Mouse (Mus musculus) kidney, embryonic 16.5 days (tissue): ENCODE measurements at regions not wholly inside any gene's neighbourhood (a gene's known extent, or its start where the extent isn't known, plus 50 kb on each side); places are given as distances from the start of the nearest gene placed in this dataset.
"Not testable (repeated sequence)": the region's sequence is repeated elsewhere in the genome, so short reads cannot be mapped to it uniquely, and the experiment has no call there.

ENCODE experiments used
- ATAC-seq: fragments of 200-750 bp; cut with Nextera tagmentation; 2 replicates; pipeline ENCODE4 v1.8.0; 2017; ENCODE audit warnings: moderate TSS enrichment; ENCODE audit not compliant: low FRiP score, low TSS enrichment
- H3K27ac ChIP-seq: fragments of 300-500 bp; sonication (generic); 2 replicates; pipeline ENCODE4 v1.5.1; 2014; ENCODE audit warnings: low read length
- H3K27me3 ChIP-seq: fragments of 300-500 bp; sonication (generic); 2 replicates; pipeline ENCODE4 v1.6.1; 2014; ENCODE audit warnings: low read length, control low read depth, mixed read lengths; ENCODE audit not compliant: insufficient read depth
- H3K36me3 ChIP-seq: fragments of 300-500 bp; sonication (generic); 2 replicates; pipeline ENCODE4 v1.6.1; 2014; ENCODE audit warnings: low read length, control low read depth, mixed read lengths; ENCODE audit not compliant: insufficient read depth
- H3K4me1 ChIP-seq: fragments of 300-500 bp; sonication (generic); 2 replicates; pipeline ENCODE4 v1.6.1; 2014; ENCODE audit warnings: low read length, control low read depth, mixed read lengths; ENCODE audit not compliant: insufficient read depth
- H3K4me2 ChIP-seq: fragments of 300-500 bp; sonication (generic); replicated peaks from 2 replicates; pipeline ENCODE4 v1.6.1; 2014; ENCODE audit warnings: low read depth, low read length
- H3K4me3 ChIP-seq: fragments of 300-500 bp; sonication (generic); 2 replicates; pipeline ENCODE4 v1.5.1; 2014; ENCODE audit warnings: mild to moderate bottlenecking, low read length
- H3K9ac ChIP-seq: fragments of 300-500 bp; sonication (generic); replicated peaks from 2 replicates; pipeline ENCODE4 v1.6.1; 2014; ENCODE audit warnings: low read length
- H3K9me3 ChIP-seq: fragments of 300-500 bp; sonication (generic); 2 replicates; pipeline ENCODE4 v1.6.1; 2016; ENCODE audit warnings: low read length, control low read depth
- WGBS: fragments of 180-500 bp; shearing (Covaris S2); extraction: QIAGEN DNeasy Blood & Tissue Kit; methylation state at CpG from one replicate; pipeline ENCODE4 v1.1.7; 2014; 5-methylcytosine and 5-hydroxymethylcytosine counted together

DNA sequence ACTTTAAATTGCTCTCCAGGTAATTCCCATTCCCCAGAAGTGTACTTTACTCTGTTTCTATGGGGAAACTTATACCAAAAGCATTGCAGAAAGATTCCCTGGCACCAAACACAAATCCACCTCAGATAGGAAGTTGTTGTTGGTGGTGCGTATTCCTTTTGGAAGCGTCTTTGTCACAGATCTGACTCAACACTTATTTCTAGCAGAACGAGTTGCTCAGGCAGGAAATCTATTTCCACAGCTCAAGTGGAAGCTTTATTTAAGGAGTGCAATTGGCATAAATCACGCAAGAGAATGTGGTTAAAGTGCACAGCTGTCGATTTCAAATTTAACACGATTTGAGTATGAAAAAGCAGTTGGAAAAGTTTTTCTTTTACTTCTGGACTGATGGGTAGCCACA lies 436.9 kb upstream of the Ghitm start:
- Histone ChIP-seq H3K4me2 (no peak overlapping the region), H3K4me3 (no peak overlapping the region), H3K9ac (no peak overlapping the region), H3K9me3 (no peaks in the 10 kb centered on the region), H3K36me3 (no peaks in the 10 kb centered on the region), H3K27me3 (no peaks in the 10 kb centered on the region), H3K4me1 (no peaks in the 10 kb centered on the region), H3K27ac (no peak overlapping the region)
- ATAC-seq: no peak
- whole genome bisulfite sequencing: 61% methylated on average over 6 of the region's 6 CpGs

DNA sequence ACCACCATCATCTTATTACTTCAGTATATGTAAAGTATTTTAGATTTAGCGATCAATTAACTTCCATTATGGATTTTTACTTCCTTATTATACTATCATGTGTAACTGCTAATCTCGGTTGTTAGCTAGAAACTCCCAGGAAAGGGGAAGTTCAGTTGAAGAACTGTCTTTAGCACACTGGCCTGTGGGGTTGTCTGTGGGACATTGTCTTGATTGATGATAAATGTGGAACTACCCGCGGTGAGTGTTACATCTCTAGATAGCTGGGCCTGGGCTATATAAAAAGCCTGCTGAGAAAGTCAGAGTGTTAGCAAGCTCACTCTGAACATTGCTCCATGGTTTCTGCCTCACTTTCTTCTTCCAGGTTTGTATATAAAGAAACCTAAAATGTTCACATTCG lies 423.2 kb upstream of the Ghitm start:
- H3K36me3 ChIP-seq: no peaks in the 10 kb centered on the region
- no peaks in the 10 kb centered on the region for H3K9me3 ChIP-seq
- H3K27ac ChIP-seq: no peak overlapping the region
- no peaks in the 10 kb centered on the region for H3K27me3 ChIP-seq
- no peak overlapping the region for H3K9ac ChIP-seq
- no peaks in the 10 kb centered on the region for H3K4me1 ChIP-seq
- H3K4me2 ChIP-seq: no peak overlapping the region
- ATAC-seq: no peak
- no peak overlapping the region for H3K4me3 ChIP-seq
- 86% methylated on average over 5 of the region's 5 CpGs for WGBS

DNA sequence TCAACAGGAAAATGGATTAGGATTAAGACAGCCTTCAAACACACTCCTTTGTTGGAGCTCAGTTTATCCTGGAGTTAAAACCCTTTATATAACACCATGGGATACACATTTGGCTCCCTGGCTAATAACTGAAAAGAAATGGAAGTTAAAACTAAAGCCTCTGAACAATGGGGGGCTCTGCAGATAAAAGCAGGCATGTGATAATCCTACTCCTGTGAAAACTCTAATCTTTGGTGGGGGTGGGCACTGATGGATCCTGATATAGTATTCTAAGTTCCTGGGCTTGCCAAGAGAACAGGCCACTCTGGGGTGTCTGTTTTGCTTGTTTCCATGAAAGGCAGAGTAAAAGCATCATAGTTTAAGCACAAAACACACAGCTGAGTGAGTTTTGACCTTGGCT lies 388.5 kb upstream of the Ghitm start:
- Histone ChIP-seq H3K9me3 (no peaks in the 10 kb centered on the region), H3K9ac (no peak overlapping the region), H3K4me1 (no peaks in the 10 kb centered on the region), H3K27me3 (no peaks in the 10 kb centered on the region), H3K4me2 (no peak overlapping the region), H3K4me3 (no peak overlapping the region), H3K27ac (no peak overlapping the region), H3K36me3 (no peaks in the 10 kb centered on the region)
- no peak for ATAC-seq

DNA sequence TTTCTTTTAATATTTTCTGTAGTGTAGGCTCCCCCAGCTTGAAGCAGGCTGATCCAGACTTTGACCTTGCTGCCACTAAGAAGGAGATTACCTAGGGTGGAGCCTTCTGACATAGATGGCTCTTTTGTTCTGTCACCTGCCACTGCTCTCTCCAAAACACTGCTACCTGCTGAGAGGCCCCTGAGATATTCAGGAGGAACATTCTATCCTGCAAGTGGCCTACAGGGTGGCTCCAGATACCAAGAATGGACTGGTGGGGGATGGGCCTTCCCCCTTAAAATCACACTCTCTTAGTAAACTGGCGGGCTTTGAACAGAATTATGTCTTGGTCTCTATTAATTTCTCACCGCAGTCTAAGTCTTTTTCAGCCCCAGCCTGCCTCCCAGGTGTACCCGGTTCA lies 385.6 kb upstream of the Ghitm start:
- H3K27ac ChIP-seq, H3K4me3 ChIP-seq, H3K36me3 ChIP-seq, H3K4me1 ChIP-seq, H3K9me3 ChIP-seq, H3K4me2 ChIP-seq, ATAC-seq, H3K27me3 ChIP-seq, H3K9ac ChIP-seq: not testable (repeated sequence)
- 78% methylated on average over 3 of the region's 3 CpGs for WGBS

DNA sequence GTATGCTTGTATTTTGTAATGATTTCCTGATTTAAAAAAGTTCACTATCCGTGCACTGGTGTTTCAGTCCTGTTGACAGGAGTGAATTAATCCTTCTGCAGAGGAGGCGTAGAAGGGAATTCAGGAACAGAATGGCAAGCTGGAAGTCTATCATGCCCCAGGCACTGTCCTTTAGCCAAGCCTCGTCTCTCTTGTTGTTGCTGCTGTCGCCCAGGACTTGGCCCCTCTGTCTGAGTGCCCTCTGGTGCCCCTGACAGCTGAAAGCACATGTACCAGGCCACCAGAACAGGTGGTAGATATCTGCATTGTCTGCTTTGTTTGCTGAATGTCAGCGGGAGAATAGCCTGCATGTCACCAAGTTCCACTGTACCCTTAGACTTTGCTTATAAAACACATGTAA lies 370.2 kb upstream of the Ghitm start:
- no peaks in the 10 kb centered on the region for H3K4me1 ChIP-seq
- H3K27me3 ChIP-seq: no peaks in the 10 kb centered on the region

DNA sequence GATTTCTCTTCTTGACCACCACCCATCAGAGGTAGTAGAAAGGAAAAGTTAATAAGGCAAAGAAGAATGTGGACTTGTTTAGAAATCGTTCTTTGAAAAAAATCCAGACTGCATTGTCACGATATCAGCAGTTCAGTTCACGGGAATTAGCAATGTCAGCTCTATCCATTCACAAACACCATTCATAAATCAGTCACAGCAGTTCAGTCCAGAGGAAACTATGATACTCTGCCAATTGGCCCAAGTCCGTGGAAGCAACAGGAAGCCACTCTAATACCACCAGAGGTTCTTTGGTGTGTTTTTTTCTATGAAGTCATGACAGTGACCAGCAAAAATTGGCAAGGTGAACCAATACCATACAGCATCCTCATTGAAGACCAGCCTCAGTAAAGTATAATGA lies 355.6 kb upstream of the Ghitm start:
- H3K4me1 ChIP-seq: no peaks in the 10 kb centered on the region
- H3K27me3 ChIP-seq: no peaks in the 10 kb centered on the region
- H3K9me3 ChIP-seq: no peaks in the 10 kb centered on the region; the same call in 1 of the 2 replicates
- no peaks in the 10 kb centered on the region for H3K36me3 ChIP-seq
- H3K27ac ChIP-seq: no peak overlapping the region
- no peak overlapping the region for H3K9ac ChIP-seq
- H3K4me2 ChIP-seq: no peak overlapping the region
- H3K4me3 ChIP-seq: no peak overlapping the region
- ATAC-seq: no peak
- 72% methylated on average over 4 of the region's 4 CpGs for WGBS

More for the DNA sequence above, 370.2 kb upstream of the Ghitm start:
- H3K9me3 ChIP-seq: no peaks in the 10 kb centered on the region
- no peaks in the 10 kb centered on the region for H3K36me3 ChIP-seq
- H3K4me2 ChIP-seq: no peak overlapping the region
- no peak overlapping the region for H3K9ac ChIP-seq
- no peak overlapping the region for H3K27ac ChIP-seq
- WGBS: 64% methylated on average over 5 of the region's 5 CpGs
- no peak for ATAC-seq
- no peak overlapping the region for H3K4me3 ChIP-seq

DNA sequence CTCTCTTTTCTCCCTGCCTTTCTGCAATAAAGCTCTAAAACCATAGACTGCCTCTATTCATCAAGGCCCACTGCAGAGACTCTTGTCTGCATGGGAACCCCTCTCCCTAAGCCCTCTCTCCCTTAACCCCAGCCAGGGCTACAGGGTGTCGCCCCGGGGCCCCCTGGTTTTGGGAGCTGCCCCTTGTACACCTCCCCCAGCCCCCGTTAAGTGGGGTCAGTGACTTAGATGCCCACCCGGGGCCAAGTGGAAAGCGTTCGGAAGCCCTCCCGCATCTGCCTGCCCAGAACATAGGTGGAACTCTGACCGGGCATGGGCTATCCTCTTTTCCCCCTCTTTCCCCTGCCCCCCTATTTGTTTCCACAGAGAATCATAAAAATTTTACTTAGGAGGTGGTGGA lies 350.2 kb upstream of the Ghitm start:
- Histone ChIP-seq H3K27me3 (no peaks in the 10 kb centered on the region), H3K4me3 (no peak overlapping the region), H3K36me3 (no peaks in the 10 kb centered on the region), H3K9ac (no peak overlapping the region), H3K27ac (no peak overlapping the region), H3K4me1 (no peaks in the 10 kb centered on the region), H3K9me3 (no peaks in the 10 kb centered on the region), H3K4me2 (no peak overlapping the region)
- ATAC-seq: no peak
- WGBS: 91% methylated on average over 8 of the region's 8 CpGs

DNA sequence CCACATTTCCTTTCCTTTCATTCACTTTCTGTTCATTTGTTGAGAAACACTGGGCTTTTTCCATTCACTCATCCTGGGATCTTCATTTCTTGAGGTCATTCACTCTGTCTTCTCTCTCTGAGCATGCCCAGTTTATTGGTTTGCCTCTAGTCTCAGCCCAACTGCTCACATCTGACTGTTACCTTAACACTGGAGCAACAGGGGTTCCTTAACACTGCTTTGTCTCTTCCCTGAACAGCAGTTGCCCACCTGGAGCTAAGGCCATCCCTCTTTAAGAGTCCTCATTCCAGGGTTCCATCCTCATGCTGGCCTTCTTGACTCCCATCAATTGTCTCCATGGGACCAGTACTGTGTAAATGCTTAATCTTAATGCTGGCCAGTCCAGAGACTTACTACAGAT lies 342.5 kb upstream of the Ghitm start:
- H3K27me3 ChIP-seq: no peaks in the 10 kb centered on the region
- ATAC-seq: no peak

DNA sequence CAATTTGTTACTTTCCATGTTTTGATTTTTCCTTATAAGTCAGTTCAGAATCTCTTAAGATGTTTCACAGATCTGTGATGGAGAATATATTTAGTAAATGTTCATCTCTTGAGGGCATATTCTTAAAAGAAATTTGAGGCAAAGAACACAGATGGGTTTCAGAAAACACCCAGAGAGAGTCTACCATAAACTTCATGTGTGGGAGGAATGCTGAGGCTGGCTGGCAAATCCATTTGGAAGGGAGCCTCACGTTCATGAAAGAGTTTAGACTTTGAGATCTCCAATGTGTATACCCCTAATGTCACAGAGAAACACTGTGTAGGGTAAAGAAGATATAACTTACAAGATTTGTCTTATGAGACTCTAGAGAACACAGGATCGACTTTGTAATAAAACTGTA lies 333.6 kb upstream of the Ghitm start:
- ATAC-seq: no peak
- Histone ChIP-seq H3K27me3 (no peaks in the 10 kb centered on the region), H3K4me3 (no peak overlapping the region), H3K27ac (no peak overlapping the region), H3K36me3 (no peaks in the 10 kb centered on the region), H3K4me2 (no peak overlapping the region), H3K9ac (no peak overlapping the region), H3K9me3 (no peaks in the 10 kb centered on the region), H3K4me1 (no peaks in the 10 kb centered on the region)
- WGBS: 37% methylated on average over 2 of the region's 2 CpGs

More for the DNA sequence above, 342.5 kb upstream of the Ghitm start:
- H3K36me3 ChIP-seq: no peaks in the 10 kb centered on the region
- no peak overlapping the region for H3K27ac ChIP-seq
- H3K4me3 ChIP-seq: no peak overlapping the region
- no peak overlapping the region for H3K9ac ChIP-seq
- no peaks in the 10 kb centered on the region for H3K9me3 ChIP-seq
- no peaks in the 10 kb centered on the region for H3K4me1 ChIP-seq
- H3K4me2 ChIP-seq: no peak overlapping the region

DNA sequence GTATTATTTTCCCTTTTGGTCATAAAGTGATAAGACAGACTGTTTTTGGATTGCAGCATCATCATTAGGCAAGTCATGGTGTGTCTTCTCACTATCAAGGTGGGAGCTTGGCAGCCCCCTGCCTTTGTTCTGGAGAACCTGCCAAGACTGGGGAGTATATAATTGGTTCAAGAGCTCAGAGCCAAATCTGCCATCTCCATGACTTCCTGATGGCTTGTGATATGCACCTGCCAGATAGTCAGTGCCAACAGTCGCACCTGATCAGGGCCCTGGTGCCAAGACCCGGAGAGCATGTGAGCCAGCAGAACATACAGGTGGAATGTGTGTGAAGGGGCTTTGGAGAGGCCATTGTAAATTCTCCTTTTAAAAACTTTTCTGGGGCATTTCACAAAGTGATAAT lies 305.8 kb upstream of the Ghitm start:
- Histone ChIP-seq H3K27ac (no peak overlapping the region), H3K27me3 (no peaks in the 10 kb centered on the region), H3K36me3 (no peaks in the 10 kb centered on the region), H3K9ac (no peak overlapping the region), H3K4me2 (no peak overlapping the region), H3K4me1 (no peaks in the 10 kb centered on the region), H3K9me3 (no peaks in the 10 kb centered on the region), H3K4me3 (no peak overlapping the region)
- no peak for ATAC-seq
- 86% methylated on average over 2 of the region's 2 CpGs for WGBS

DNA sequence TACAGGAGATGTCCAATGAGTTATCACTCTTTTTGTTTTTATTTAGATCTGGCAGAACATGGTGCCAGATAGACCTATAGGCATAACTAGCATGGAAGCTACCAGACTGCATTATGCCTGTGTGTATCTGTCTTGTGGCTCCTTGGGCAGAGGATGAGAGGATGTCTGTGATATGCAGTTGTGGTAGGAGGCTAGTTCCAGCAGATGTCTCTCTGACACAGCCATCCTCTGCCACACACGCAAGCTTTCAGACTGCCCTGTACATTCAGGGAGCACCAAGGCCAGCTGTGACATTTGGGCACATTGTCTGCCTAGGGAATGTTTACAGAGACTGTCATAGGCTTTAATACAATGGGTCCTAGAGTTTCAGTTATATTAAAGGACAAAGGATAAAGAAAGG lies 295.6 kb upstream of the Ghitm start:
- Histone ChIP-seq H3K4me1 (no peaks in the 10 kb centered on the region), H3K27ac (no peak overlapping the region), H3K9ac (no peak overlapping the region), H3K4me2 (no peak overlapping the region), H3K27me3 (no peaks in the 10 kb centered on the region), H3K36me3 (no peaks in the 10 kb centered on the region), H3K4me3 (no peak overlapping the region), H3K9me3 (no peaks in the 10 kb centered on the region)
- no peak for ATAC-seq
- WGBS: 63% methylated on average over 1 of the region's 1 CpGs
